Comparison of ENCODE assay signal across 8 mouse cellular contexts in genomic region chr17:45584939-45585678, GRCm38 (mm10). TPM values are rescaled to one million over a fixed set of nuclear protein-coding genes. Genes with fewer than 3 reads are reported as not detected.
DNase-seq lines count a peak whose midpoint lies in the region; ATAC-seq lines count a peak whose summit lies in the region.

No protein-coding gene starts in this region.

- peaks cover 22% of the 10 kb centered on the region for H3K4me1 ChIP-seq in intestine, embryonic 15.5 days (replicated peaks)
- H3K4me1 ChIP-seq in limb, embryonic 11.5 days (ENCODE audit: control insufficient read depth, insufficient read depth, low read length) = peaks cover 14% of the 10 kb centered on the region
- peaks cover 20% of the 10 kb centered on the region for H3K4me1 ChIP-seq in midbrain, embryonic 12.5 days

- H3K9me3 ChIP-seq in intestine, embryonic 15.5 days = no peaks in the 10 kb centered on the region
- no peaks in the 10 kb centered on the region for H3K9me3 ChIP-seq in limb, embryonic 11.5 days (ENCODE audit: control insufficient read depth, low read length)
- H3K9me3 ChIP-seq in midbrain, embryonic 12.5 days = no peaks in the 10 kb centered on the region

- H3K4me2 ChIP-seq in intestine, embryonic 15.5 days (replicated peaks) = peak overlapping the region; percentile 17; the same call in 1 of the 2 replicates
- no peak overlapping the region for H3K4me2 ChIP-seq in limb, embryonic 11.5 days (ENCODE audit: low read depth, severe bottlenecking)
- no peak overlapping the region for H3K4me2 ChIP-seq in midbrain, embryonic 12.5 days (replicated peaks)

- H3K4me3 ChIP-seq in intestine, embryonic 15.5 days (replicated peaks) = no peak overlapping the region
- no peak overlapping the region for H3K4me3 ChIP-seq in limb, embryonic 11.5 days (ENCODE audit: low read depth, low read length)
- H3K4me3 ChIP-seq in midbrain, embryonic 12.5 days = no peak overlapping the region

- H3K27ac ChIP-seq in intestine, embryonic 15.5 days = peak overlapping the region; percentile 80
- peak overlapping the region; percentile 23; the same call in 1 of the 2 replicates for H3K27ac ChIP-seq in limb, embryonic 11.5 days (replicated peaks; ENCODE audit: low read depth, low read length)
- H3K27ac ChIP-seq in midbrain, embryonic 12.5 days (replicated peaks) = peak overlapping the region; percentile 69

- intact Hi-C loops in gastrocnemius, postnatal 36 days (cut with DNase I) = loop anchor here (1.0 to 5.0 kb wide), 2 partner anchors 44 to 132 kb away; no protein-coding TSS in a partner anchor

- peaks cover 5% of the 10 kb centered on the region; the same call in 1 of the 2 replicates for H3K36me3 ChIP-seq in intestine, embryonic 15.5 days
- peaks cover 6% of the 10 kb centered on the region for H3K36me3 ChIP-seq in limb, embryonic 11.5 days (ENCODE audit: control insufficient read depth, insufficient read depth, low read length)
- 0 out of 2 replicates have a peak, but pooled peaks cover 5% of the 10 kb centered on the region for H3K36me3 ChIP-seq in midbrain, embryonic 12.5 days

- H3K9ac ChIP-seq in intestine, embryonic 15.5 days = peak overlapping the region; percentile 15; the same call in 1 of the 2 replicates
- peak overlapping the region; percentile 22; the same call in 1 of the 2 replicates for H3K9ac ChIP-seq in limb, embryonic 11.5 days (ENCODE audit: low read length)
- H3K9ac ChIP-seq in midbrain, embryonic 12.5 days (replicated peaks) = no peak overlapping the region

- peak; percentile 87 for DNase-seq in adipocyte (ENCODE audit: low spot score)
- DNase-seq in embryo, embryonic 10 days (ENCODE audit: low spot score) = peak; percentile 88
- peak; percentile 78 to 83 for DNase-seq in gastrocnemius, postnatal 36 days
- peak; percentile 90 for DNase-seq in limb, embryonic 11.5 days (ENCODE audit: low spot score)
- DNase-seq in spleen, adult 12 weeks (ENCODE audit: low spot score) = peak; percentile 50
- DNase-seq in c-Kit-positive CD71-positive TER-119-positive erythroid progenitor cells, embryonic 14.5 days (ENCODE audit: low spot score) = no peak

- ATAC-seq in intestine, embryonic 15.5 days = peak; percentile 69
- peak; percentile 42; the same call in 1 of the 2 replicates for ATAC-seq in limb, embryonic 11.5 days (ENCODE audit: insufficient number of reproducible peaks, low FRiP score, low TSS enrichment, low read depth)
- ATAC-seq in midbrain, embryonic 12.5 days (ENCODE audit: low FRiP score, low read depth) = peak; percentile 66

- no peaks in the 10 kb centered on the region for H3K27me3 ChIP-seq in intestine, embryonic 15.5 days (replicated peaks)
- H3K27me3 ChIP-seq in limb, embryonic 11.5 days (ENCODE audit: control insufficient read depth, insufficient read depth, low read length) = no peaks in the 10 kb centered on the region
- H3K27me3 ChIP-seq in midbrain, embryonic 12.5 days = no peaks in the 10 kb centered on the region

- 27% methylated on average over 14 of the region's 14 CpGs for WGBS in intestine, embryonic 15.5 days
- WGBS in limb, embryonic 11.5 days = 19% methylated on average over 14 of the region's 14 CpGs
- 15% methylated on average over 14 of the region's 14 CpGs for WGBS in midbrain, embryonic 12.5 days

RNA-seq across cellular contexts. Expression of gene Hsp90ab1, which starts 12.0 kb away (rescaled TPM):
- 100 to 1,000 TPM; 866 to 924 TPM for total RNA-seq in gastrocnemius, postnatal 36 days (2021)
- 1,578 and 1,609 TPM in 2 replicates for polyA plus RNA-seq in intestine, embryonic 15.5 days (2015; fragmentation: Nextera tagmentation; extraction: Ambion mirVana)
- polyA plus RNA-seq in limb, embryonic 11.5 days (2014; fragmentation: Nextera tagmentation; extraction: Ambion mirVana) = 1,903 and 1,914 TPM in 2 replicates
- polyA plus RNA-seq in midbrain, embryonic 12.5 days (2016; fragmentation: Nextera tagmentation; extraction: Ambion mirVana) = 1,424 and 1,459 TPM in 2 replicates

RNA-seq across cellular contexts. Expression of gene Slc29a1, which starts 14.3 kb away (rescaled TPM):
- 10 to 100 TPM; 30.3 to 35.8 TPM for total RNA-seq in gastrocnemius, postnatal 36 days (2021)
- 80.0 and 85.4 TPM in 2 replicates for polyA plus RNA-seq in intestine, embryonic 15.5 days (2015; fragmentation: Nextera tagmentation; extraction: Ambion mirVana)
- polyA plus RNA-seq in limb, embryonic 11.5 days (2014; fragmentation: Nextera tagmentation; extraction: Ambion mirVana) = 38.9 and 41.4 TPM in 2 replicates
- polyA plus RNA-seq in midbrain, embryonic 12.5 days (2016; fragmentation: Nextera tagmentation; extraction: Ambion mirVana) = 40.1 and 40.2 TPM in 2 replicates

RNA-seq across cellular contexts. Expression of gene Mymx, which starts 16.8 kb away (rescaled TPM):
- 1 to 10 TPM in 1 of 2 experiments, under 1 TPM in 1; 0.33 to 1.2 TPM for total RNA-seq in gastrocnemius, postnatal 36 days (2021)
- polyA plus RNA-seq in intestine, embryonic 15.5 days (2015; fragmentation: Nextera tagmentation; extraction: Ambion mirVana) = 0.43 and 0.54 TPM in 2 replicates
- 4.8 and 7.0 TPM in 2 replicates for polyA plus RNA-seq in limb, embryonic 11.5 days (2014; fragmentation: Nextera tagmentation; extraction: Ambion mirVana)
- not detected in 2 replicates for polyA plus RNA-seq in midbrain, embryonic 12.5 days (2016; fragmentation: Nextera tagmentation; extraction: Ambion mirVana)

RNA-seq across cellular contexts. Expression of gene Slc35b2, which starts 21.4 kb away (rescaled TPM):
- total RNA-seq in gastrocnemius, postnatal 36 days (2021) = 10 to 100 TPM; 17.3 to 21.4 TPM
- 124 and 128 TPM in 2 replicates for polyA plus RNA-seq in intestine, embryonic 15.5 days (2015; fragmentation: Nextera tagmentation; extraction: Ambion mirVana)
- 90.5 and 92.0 TPM in 2 replicates for polyA plus RNA-seq in limb, embryonic 11.5 days (2014; fragmentation: Nextera tagmentation; extraction: Ambion mirVana)
- polyA plus RNA-seq in midbrain, embryonic 12.5 days (2016; fragmentation: Nextera tagmentation; extraction: Ambion mirVana) = 96.6 and 102 TPM in 2 replicates

RNA-seq across cellular contexts. Expression of gene Nfkbie, which starts 29.6 kb away (rescaled TPM):
- total RNA-seq in gastrocnemius, postnatal 36 days (2021) = under 1 TPM; 0.64 to 0.79 TPM
- polyA plus RNA-seq in intestine, embryonic 15.5 days (2015; fragmentation: Nextera tagmentation; extraction: Ambion mirVana) = 4.8 and 4.9 TPM in 2 replicates
- polyA plus RNA-seq in limb, embryonic 11.5 days (2014; fragmentation: Nextera tagmentation; extraction: Ambion mirVana) = 5.6 and 6.2 TPM in 2 replicates
- polyA plus RNA-seq in midbrain, embryonic 12.5 days (2016; fragmentation: Nextera tagmentation; extraction: Ambion mirVana) = 6.8 and 7.9 TPM in 2 replicates

Comparison
In these comparisons a context has a peak if more than half of its experiments do, and no peak if none do; other contexts are left out.
1. H3K27ac ChIP-seq: peak in every context shown above with its lines; median percentile 80 in intestine, embryonic 15.5 days; 69 in midbrain, embryonic 12.5 days; 23 in limb, embryonic 11.5 days.